Mouse (Mus musculus) lung, adult 2 months (tissue): ENCODE measurements around the gene Rom1. TPM values are rescaled to one million over a fixed set of nuclear protein-coding genes. Genes with fewer than 3 reads are reported as not detected.
A peak's percentile ranks its signal among the peaks of the same experiment; 100 is the strongest.

Experiments
- DNase-seq: peaks from one replicate; pipeline ENCODE4 v3.0.0; 2022
- H3K4me1 ChIP-seq: fragments of 200-500 bp; 2 replicates; pipeline ENCODE4 v1.6.1; 2011; ENCODE audit warnings: low read length; ENCODE audit not compliant: control insufficient read depth, insufficient read depth
- H3K4me3 ChIP-seq: fragments of 200-500 bp; replicated peaks from 2 replicates; pipeline ENCODE3; 2011; ENCODE audit warnings: low read depth, mild to moderate bottlenecking, control low read depth, low read length; ENCODE audit errors: extremely low read depth
- CTCF ChIP-seq: fragments of 200-500 bp; IDR thresholded peaks from 2 replicates; pipeline ENCODE4 v1.5.1; 2011; ENCODE audit warnings: mild to moderate bottlenecking, low read length, control low read depth; ENCODE audit not compliant: insufficient read depth
- POLR2A ChIP-seq: fragments of 200-500 bp; IDR thresholded peaks from 2 replicates; pipeline ENCODE4 v1.6.1; 2011; ENCODE audit warnings: low read depth, mild to moderate bottlenecking, control low read depth, low read length, borderline replicate concordance; ENCODE audit errors: extremely low read depth
- WGBS: fragments of 180-500 bp; shearing (Covaris S2); methylation state at CpG from one replicate; pipeline ENCODE4 v1.1.7; 2018; 5-methylcytosine and 5-hydroxymethylcytosine counted together
- polyA plus RNA-seq: library from polyadenylated mRNA; depleted of rRNA; stranded (reverse); fragments of >200 nt; gene quantifications from 2 replicates; pipeline ENCODE4 v1.2.3, GENCODE M21; 2012

Gene Rom1
- polyA plus RNA-seq, 1 experiment = 14.1 TPM

GRCm38 (mm10) chr19:8928689-8929223 is 400 bp downstream of the Rom1 start:
- 26% methylated on average over 16 of the region's 16 CpGs for WGBS
- no peak for DNase-seq
- Histone ChIP-seq H3K4me3 (peak overlapping the region; percentile 68), H3K4me1 (peaks cover 9% of the 10 kb centered on the region)
- TF ChIP-seq POLR2A (no peak), CTCF (no peak)

- WGBS = 89% methylated on average over 12 of the region's 12 CpGs
- peaks cover 9% of the 10 kb centered on the region for H3K4me1 ChIP-seq
- TF ChIP-seq POLR2A (no peak), CTCF (no peak)
- no peak overlapping the region for H3K4me3 ChIP-seq
- no peak for DNase-seq
These were observed 1.1 kb downstream of the Rom1 start for GRCm38 (mm10) chr19:8927891-8928525.

- TF ChIP-seq POLR2A (no peak), CTCF (no peak)
- Histone ChIP-seq H3K4me3 (no peak overlapping the region), H3K4me1 (peaks cover 9% of the 10 kb centered on the region)
- WGBS = 80% methylated on average over 2 of the region's 2 CpGs
- no peak for DNase-seq
These were observed 2.4 kb downstream of the Rom1 start for GRCm38 (mm10) chr19:8926766-8927165.

GRCm38 (mm10) chr19:8921741-8922140 is 7.4 kb downstream of the Rom1 start:
- 70% methylated on average over 9 of the region's 9 CpGs for WGBS
- no peak for DNase-seq
- no peak overlapping the region for H3K4me3 ChIP-seq
- TF ChIP-seq POLR2A = no peak
- TF ChIP-seq CTCF = no peak
- peaks cover 5% of the 10 kb centered on the region for H3K4me1 ChIP-seq

GRCm38 (mm10) chr19:8920836-8921291 is 8.3 kb downstream of the Rom1 start:
- no peak for TF ChIP-seq POLR2A
- no peak for TF ChIP-seq CTCF
- no peak for DNase-seq
- H3K4me3 ChIP-seq = peak overlapping the region; percentile 79
- 2% methylated on average over 6 of the region's 6 CpGs for WGBS
- peaks cover 5% of the 10 kb centered on the region for H3K4me1 ChIP-seq

- H3K4me3 ChIP-seq = peak within 1 kb of the TSS; percentile 79
- TF ChIP-seq CTCF = no peak
- TF ChIP-seq POLR2A = peak; percentile 96
- 2% methylated on average over 50 of the region's 50 CpGs for WGBS
- H3K4me1 ChIP-seq = peaks cover 5% of the 10 kb centered on the region
- DNase-seq = peak; percentile 97
These were observed 9.0 kb downstream of the Rom1 start, which contains the start of gene B3gat3 for GRCm38 (mm10) chr19:8920073-8920736. Gene B3gat3 (plus strand): TSS chr19:8920374.

GRCm38 (mm10) chr19:8919684-8920072 is 9.5 kb downstream of the Rom1 start:
- peaks cover 5% of the 10 kb centered on the region for H3K4me1 ChIP-seq
- H3K4me3 ChIP-seq = no peak overlapping the region
- WGBS = 68% methylated on average over 6 of the region's 6 CpGs
- no peak for DNase-seq
- TF ChIP-seq CTCF = no peak
- no peak for TF ChIP-seq POLR2A

GRCm38 (mm10) chr19:8919000-8919399 is 10.2 kb downstream of the Rom1 start:
- no peak for TF ChIP-seq POLR2A
- no peak for TF ChIP-seq CTCF
- WGBS = 85% methylated on average over 3 of the region's 3 CpGs
- no peak for DNase-seq

GRCm38 (mm10) chr19:8914212-8914611 is 14.9 kb downstream of the Rom1 start:
- 96% methylated on average over 3 of the region's 3 CpGs for WGBS
- no peak for DNase-seq
- Histone ChIP-seq H3K4me3 (no peak overlapping the region), H3K4me1 (no peaks in the 10 kb centered on the region)
- TF ChIP-seq POLR2A (no peak), CTCF (no peak)

More at GRCm38 (mm10) chr19:8919000-8919399, 10.2 kb downstream of the Rom1 start:
- H3K4me3 ChIP-seq = no peak overlapping the region
- peaks cover 5% of the 10 kb centered on the region for H3K4me1 ChIP-seq

- DNase-seq = no peak
- Histone ChIP-seq H3K4me3 (no peak overlapping the region), H3K4me1 (no peaks in the 10 kb centered on the region)
- 97% methylated on average over 5 of the region's 5 CpGs for WGBS
- no peak for TF ChIP-seq CTCF
- TF ChIP-seq POLR2A = no peak
These were observed 17.3 kb downstream of the Rom1 start for GRCm38 (mm10) chr19:8911810-8912209.
